Mouse (Mus musculus) neutrophil, adult 59 days (primary cell): ENCODE measurements around the gene Kntc1. TPM values are rescaled to one million over a fixed set of nuclear protein-coding genes. Genes with fewer than 3 reads are reported as not detected.

Source experiments
- total RNA-seq, 2 experiments: library from RNA; stranded (reverse); gene quantifications; 1 replicate in 1 of 2; 2 replicates in 1 of 2; pipeline ENCODE4 v1.2.4; 2023

Gene Kntc1
- total RNA-seq: 10 to 100 TPM; 22.1 to 26.2 TPM

GRCm38 (mm10) chr5:123749065-123750064 is at the start of gene Kntc1, which contains the start of gene Rsrc2:
TSS of gene Kntc1 (plus strand) at chr5:123749716.
TSS of gene Rsrc2 (minus strand) at chr5:123749414.

GRCm38 (mm10) chr5:123720328-123721311 is 28.9 kb upstream of the Kntc1 start, which contains the start of gene Zcchc8:
TSS of gene Zcchc8 (minus strand) at chr5:123721100.

GRCm38 (mm10) chr5:123865365-123865764 is 115.8 kb downstream of the Kntc1 start, which contains the start of gene Hcar2:
TSS of gene Hcar2 (minus strand) at chr5:123865499.

Other genes with a start within 250 kb of the Kntc1 start
- not detected for gene B3gnt4, start 239.3 kb upstream of the Kntc1 start, total RNA-seq
- 10 to 100 TPM; 35.7 to 35.8 TPM for gene Diablo, start 225.5 kb upstream of the Kntc1 start, total RNA-seq
- gene Gm49027, start 224.2 kb upstream of the Kntc1 start, total RNA-seq: 1 to 10 TPM; 1.6 to 1.8 TPM
- 10 to 100 TPM; 29.6 to 30.4 TPM for gene Vps33a, start 176.7 kb upstream of the Kntc1 start, total RNA-seq
- 10 to 100 TPM; 87.9 to 96.3 TPM for gene Clip1, start 65.1 kb upstream of the Kntc1 start, total RNA-seq
- 10 to 100 TPM; 98.1 TPM for gene Zcchc8, start 28.6 kb upstream of the Kntc1 start, total RNA-seq
- gene Rsrc2, start 302 bp upstream of the Kntc1 start, total RNA-seq: 100 to 1,000 TPM; 138 to 140 TPM
- gene Hcar2, start 115.8 kb downstream of the Kntc1 start, total RNA-seq: 100 to 1,000 TPM in 1 of 2 experiments, 10 to 100 TPM in 1; 92.9 to 131 TPM
- gene Hcar1, start 130.3 kb downstream of the Kntc1 start, total RNA-seq: not detected
- gene Denr, start 157.5 kb downstream of the Kntc1 start, total RNA-seq: 10 to 100 TPM; 24.0 to 31.1 TPM
- gene Gm43518, start 177.7 kb downstream of the Kntc1 start, total RNA-seq: not detected
- gene Ccdc62, start 181.0 kb downstream of the Kntc1 start, total RNA-seq: 1 to 10 TPM in 1 of 2 experiments, under 1 TPM in 1; 0.44 to 1.7 TPM
- 10 to 100 TPM; 73.7 to 75.1 TPM for gene Hip1r, start 223.9 kb downstream of the Kntc1 start, total RNA-seq